Mouse (Mus musculus) cerebellum, adult 18-20 months (tissue): ENCODE measurements around the gene Upp2.

Experiments used
- DNase-seq, 2 experiments: peaks; one replicate each; pipeline ENCODE4 v3.0.0; 2021

The Upp2 gene

DNA sequence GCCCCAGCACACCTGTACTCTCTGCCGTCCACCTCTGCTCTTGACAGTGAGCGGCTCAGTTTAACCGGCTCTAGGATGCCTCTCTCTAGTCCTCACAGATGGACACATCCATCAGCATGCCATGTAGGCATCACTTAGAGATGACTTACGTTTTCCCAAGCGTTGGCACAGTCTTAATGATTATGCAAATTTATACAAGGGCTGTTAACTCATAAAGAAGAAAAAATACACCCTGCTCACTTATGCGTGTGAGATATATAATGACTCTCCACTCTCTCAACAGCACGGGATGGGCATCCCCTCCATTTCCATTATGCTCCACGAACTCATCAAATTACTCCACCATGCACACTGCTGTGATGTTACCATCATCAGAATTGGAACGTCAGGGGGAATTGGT is 206.7 kb downstream of the Upp2 start:
- DNase-seq = no peak

DNA sequence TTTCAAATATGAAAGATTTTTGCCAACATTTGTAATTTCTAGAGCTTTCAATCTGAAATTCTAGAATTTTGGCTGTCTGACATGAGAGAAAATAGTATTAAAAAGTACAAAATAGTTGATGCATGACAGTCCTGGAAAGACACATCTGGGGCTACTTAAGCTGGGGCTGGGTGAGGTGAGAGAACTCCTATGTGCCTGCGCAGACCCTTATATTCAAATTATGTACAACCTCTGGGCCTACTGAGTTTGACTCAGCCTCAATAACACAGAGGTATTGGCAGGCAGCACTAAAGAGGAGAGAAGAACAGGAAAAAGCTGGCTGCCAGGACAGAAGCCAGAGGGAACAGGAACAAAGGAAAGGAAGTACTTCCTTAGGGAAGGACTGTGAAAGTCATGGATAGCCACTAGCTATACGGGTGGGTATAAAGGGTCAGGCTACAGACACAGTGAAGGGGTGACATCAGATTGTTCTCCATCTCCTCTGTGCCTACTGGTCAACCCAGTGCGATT is 211.9 kb downstream of the Upp2 start:
- no peak for DNase-seq

DNA sequence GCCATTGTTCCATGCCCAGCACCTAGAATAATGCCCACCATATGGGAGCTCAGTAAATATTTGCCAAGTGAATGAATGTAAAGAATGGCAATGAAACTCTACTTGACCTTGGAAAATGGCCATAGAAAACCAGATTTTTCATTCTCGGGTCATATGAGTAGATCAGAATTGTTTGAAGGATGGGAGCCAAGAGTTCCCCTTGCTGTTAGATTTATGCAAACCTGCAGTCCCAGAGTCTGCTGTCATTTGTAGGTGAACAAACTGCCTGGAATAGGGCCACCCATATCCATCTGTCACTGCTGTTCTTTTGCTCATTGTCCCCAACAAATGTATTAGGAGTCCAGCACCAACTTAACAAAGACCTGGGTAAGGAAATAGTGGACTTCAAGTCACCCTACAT is 216.4 kb downstream of the Upp2 start:
- DNase-seq = peak; percentile 80 to 88

DNA sequence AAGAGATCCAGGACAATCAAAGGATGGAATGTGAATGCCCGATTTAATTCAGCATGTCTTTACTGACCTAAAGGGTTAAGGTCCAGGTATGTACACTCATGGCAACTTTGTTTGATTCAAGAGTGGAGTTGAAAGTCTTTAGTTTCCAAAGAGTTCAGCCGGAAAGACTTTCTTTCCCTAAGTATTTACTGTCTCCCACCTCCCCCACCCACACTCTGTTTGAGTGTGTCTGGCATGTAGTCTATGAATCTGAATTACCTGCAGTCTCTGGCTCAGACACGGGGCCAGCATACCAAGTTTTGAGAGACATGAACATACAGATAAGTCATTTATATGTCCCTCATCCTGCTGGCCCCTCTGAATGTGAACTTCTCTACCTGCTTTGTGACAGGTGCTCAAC is 219.1 kb downstream of the Upp2 start:
- no peak for DNase-seq

DNA sequence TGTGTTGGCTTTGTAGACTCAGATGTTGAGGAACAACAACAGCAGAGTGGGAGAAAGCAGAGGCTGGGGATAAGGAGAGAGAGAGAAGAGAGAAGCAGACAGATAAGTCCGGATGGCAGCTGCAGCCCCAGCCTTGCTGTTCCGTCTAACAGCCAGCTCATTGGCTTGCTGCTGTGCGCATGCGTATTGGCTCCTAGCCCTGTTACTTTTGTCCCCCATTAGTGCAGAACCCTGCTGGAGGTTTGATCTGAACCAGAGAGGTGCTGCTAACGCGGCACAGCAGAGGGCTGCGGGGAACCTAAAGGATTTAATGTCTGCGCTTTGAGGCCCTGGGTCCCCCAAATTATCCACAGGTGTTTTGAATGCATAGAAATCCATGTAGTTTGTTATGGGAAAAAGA is 219.6 kb downstream of the Upp2 start:
- no peak for DNase-seq

DNA sequence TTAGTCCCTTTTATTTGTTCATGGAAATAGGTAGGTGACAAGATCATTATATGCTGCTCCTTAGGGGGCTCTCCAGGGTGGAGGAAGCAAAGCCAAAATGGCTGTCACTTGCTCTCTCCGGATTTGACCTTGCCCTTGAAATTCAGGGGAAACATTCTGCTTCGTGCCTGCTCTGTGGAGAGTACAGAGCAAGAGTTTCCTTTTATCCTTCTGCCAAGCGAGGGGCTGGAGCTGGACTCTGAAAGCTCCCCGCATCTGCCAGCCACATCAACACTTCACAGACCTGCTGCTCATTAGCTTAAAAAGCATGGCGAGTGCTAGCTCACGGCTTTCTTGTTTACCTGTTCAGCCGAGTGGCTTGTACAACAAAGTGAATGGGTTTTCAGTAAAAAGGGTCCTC is 220.3 kb downstream of the Upp2 start:
- no peak for DNase-seq

DNA sequence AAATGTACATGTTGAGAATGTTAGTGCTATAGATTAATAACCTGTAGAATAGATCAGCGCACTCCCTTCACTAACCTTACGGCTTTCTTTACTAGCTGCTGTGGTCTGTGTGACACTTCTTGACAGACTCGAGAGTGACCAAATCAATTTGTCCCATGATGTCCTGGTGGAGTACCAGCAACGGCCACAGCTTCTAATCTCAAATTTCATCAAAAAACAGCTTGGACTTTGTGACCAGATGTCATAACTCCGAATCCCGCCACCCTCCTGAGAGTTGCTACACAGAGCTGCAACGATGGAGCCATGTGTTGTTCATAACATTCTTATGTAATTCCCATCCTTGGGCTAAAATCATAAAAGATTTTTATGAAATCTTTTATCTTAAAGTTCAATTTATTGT is 222.8 kb downstream of the Upp2 start:
- DNase-seq = no peak

DNA sequence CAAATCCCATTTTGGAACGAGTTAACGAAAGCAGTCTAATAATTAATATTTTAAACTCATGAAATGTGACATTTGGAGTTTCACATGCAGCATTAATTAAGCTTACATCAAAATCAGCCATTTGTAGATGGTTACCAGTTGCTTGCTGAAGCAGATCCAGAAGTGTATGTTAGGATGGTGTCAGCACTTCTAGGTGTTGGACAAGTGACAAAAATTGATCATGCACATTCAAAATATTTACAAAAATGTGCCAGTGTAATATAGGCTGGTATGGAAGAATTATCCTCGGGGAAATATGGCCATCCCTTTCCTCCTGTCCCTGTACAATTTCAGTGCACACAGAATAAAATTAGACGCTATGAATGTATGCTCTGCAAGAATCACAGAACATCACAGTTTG is 223.3 kb downstream of the Upp2 start:
- no peak for DNase-seq

DNA sequence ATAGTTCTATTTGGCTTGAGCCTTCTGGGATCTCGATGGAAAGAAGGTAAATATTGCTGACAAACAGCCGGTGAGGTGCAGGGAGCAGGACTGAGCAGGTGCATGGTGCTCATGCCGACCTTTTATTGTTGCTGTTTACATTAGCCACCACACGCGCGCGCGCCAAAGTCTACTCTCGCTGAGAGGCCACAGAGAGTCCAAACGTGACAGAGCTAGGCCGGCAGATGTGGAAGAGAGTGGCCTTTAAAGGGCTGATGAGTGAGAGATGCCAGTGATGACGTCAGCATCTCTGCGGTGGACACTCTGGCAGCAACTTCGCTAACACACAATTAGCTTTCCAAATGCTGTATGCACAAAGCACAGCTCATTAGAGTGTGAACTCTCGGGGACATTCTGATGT is 227.4 kb downstream of the Upp2 start:
- DNase-seq = no peak

DNA sequence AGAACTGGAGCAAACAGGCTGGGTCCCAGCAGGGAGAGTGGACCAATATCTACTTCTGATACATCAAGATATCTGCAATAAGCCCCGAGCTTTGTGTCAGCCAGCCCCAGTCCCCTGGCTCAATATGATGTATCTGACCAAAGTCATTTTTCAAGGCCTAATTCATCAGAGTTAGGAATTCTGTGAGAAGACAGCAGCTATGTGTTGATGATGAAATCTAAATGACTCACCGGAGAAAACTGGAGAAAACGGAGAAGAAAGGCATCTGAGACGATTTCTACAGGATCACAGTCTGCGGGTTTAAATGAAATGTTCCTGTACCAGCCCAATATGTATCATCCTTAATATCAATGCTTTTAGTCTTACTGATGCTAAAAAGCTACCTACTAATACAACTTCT is 228.3 kb downstream of the Upp2 start:
- no peak for DNase-seq

DNA sequence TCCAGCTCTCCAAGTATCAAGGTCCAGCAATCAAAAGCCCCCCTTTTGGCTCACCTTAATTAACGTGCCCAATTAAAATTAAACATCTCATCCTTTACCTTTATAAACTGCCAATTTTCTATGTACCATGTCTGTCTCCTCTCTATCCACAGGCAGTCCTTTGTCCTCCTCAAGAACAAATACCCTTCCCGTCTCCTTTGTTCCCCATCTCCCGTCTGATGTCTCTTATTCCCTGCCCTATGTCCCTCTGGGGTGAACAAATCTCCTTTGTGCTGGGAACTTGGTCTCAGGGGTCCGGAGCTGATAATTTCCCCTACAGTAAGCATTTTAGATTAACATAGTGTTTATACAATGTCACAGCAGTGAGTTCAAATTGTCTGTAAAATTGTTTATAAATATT is 230.4 kb downstream of the Upp2 start:
- DNase-seq = no peak

DNA sequence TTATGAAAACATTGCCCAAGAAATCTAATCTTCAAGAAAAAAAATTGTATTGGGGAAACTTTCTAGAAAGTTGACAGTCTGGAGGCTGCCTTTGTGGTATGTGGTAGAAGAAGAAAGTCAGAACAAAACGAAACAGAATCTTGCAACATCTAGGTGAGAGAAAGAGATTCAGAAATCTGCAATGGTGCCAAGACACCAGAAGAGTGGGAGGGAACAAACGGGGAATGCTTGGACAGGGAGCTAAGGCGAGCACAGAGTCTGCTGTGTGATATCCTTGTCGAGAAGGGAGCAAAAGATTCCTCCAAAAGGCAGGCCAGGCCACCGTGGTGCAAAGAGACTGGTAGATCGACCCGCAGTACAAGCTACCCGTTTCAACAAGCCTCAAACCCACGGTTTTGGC is 232.0 kb downstream of the Upp2 start:
- DNase-seq = no peak

DNA sequence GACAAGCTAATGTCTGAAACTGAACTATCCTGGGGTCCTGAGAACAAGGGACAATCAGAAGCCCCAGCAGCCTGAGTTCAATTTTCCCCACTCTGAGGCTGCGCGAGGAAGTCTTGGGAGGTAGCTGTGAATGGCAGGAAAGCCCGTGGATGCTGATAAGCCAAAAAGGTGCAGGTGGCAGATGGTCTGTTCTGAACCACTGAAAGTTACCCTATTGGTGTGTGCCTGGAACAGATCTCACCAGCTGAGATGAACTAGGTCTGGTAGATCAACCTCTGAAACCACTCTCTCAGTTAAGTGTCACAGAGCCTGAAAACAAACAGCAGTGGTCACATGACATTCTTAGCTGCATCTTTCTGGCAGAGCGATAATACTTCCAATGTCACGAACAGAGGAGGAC is 232.5 kb downstream of the Upp2 start:
- peak; percentile 24 to 47 for DNase-seq

DNA sequence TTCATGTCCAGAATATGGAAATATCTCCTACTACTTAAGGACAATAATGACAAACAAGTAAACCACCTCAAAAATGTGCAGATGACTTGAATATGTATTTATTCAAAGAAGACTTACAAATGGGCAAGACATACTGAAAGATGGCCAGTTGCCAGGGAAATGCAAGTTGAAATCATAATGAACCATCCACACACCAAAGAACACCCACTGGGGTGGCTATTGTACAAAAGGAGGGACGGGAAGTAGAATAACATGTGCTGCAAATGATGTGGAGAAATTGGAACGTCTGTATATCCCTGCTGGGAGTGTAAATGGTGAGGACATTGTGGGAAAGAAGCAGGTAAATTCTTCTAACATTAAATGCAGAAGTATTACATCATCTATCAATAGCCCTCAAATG is 245.8 kb downstream of the Upp2 start:
- no peak for DNase-seq

DNA sequence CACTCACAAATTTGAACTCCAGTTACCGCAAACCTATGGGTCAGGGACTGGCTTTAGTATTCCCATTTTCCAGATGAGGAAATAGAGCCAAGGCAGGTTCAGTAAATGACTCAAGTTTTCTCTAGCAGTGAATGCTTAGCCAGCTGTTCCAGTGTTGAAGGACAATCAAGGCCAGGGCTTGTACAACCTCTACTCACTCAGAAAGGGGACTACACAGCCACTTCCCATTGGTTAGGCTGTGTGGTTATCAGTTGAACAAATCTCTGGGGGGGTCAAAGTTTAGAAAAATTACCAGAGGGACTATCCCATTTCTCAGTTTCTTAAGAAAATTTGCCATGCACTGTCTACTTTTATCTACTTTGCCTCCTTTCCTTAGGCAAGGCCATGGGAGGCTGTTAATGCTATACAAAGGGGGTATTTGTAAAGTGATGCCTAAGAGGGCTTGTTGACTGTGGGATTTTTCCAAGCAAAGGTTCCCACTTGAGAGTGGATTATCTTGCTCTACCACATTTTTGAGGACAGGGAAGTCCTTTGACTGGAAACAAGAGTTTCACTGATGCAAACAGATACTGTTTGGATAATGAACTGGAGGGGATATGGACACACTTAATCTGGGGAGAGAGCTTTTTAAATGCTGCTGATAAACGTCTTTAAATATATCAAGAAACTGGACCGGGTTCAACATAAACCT is 262.0 kb downstream of the Upp2 start:
- DNase-seq = no peak

DNA sequence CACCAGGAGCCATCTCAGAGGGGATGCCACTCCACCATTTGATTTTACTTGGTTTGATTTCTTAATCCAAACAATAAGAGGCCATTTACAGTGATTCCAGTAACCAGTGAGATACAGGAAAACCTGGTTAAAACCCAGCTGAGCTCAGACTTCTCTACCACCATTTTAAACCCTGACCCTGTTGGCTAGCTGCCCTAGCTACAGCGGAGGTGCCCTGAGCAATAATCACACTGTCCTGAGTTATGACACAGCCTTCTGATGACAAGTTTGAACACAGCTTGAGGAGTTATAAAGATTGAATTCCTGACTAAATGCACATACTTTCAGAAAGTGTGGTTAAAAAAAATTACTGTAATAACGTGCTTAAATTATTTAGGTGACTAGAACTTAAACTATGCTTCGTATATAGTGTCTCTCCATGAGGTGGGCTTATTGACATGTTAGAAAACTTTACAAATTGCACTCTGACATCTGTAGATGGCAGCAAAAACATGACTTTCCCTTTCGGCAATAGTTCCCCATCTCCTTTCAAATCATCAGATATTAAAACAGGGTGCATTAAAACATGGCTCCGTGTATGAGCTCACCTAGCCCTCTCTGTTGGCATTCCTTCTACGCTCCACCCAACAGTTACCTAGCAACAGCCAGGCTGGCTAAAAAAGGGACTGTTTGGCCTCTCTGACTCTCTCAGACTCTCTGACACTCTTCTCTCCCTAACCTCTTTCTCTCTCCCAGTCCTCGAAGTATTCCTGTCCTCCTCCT is 263.1 kb downstream of the Upp2 start:
- DNase-seq = peak in 1 of 2 experiments; percentile 6

DNA sequence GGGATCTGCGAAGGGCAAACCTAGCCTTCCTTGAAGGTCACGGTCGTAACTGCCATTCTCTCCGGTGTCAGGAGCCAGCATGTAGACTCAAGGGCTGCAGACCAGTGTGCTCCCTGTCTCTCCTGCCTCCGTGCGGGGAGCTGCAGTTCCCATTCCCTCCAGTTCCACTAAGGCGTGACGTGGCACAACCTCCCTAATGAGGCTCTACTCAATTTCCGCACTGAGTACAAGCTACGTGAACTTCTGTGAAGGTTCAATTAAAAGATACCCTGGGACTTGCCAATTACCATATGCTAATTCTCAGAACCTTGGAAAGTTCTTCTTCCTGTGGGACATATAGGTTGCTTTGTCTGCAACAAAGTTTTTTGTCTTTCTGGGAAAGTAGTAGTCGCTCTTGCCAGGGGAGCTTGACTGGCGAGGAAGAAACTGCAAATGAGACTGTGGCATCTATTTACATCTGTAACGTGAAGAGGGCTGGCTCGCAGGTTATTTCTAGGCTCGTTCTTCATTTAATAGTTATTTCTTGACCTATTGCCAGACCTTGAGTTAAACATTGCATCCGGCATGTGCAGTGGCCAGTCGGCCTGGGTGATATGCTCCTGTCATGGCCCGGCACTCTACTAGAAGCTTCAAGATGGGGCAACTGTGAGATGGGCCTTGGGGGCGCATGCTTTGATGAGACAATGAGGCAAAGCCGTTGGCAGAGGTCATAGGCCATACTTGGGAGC is 265.3 kb downstream of the Upp2 start:
- no peak for DNase-seq

DNA sequence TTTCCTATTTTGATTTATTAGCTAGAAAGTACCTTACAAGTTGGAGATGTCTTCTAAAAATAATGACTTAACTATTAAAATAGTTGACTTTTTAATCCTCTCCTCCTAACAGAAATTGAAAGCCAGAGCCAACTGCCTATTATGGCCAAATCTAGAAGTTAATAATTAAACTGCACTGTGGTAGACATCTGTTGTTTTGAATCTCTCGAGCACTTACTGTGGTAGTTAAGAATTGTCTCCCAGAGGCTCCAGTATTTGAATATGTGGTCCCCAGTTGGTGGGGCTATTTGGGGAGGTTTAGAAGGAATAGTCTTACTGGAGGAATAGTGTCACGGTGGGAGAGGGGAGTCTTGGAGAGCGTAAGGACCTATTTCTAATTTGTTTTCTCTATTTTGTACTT is 273.9 kb downstream of the Upp2 start:
- DNase-seq = no peak

DNA sequence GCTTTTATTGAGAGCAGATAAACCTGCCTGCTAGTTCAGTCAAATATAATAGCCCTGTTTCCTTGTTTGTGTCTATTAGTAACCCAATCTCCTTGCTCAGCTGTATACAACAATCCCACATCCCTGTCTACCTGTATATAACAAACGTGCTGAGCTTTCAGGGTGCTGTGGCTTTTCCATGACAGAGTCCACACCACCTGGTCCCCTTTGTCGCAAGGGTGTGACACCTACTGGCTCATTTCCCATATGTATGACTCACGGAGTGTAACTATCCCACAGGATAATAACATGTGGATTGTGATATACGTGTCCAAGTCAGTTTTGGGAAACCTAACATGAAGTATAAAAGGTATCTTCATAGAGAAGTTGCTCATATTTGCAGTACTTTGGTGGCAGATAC is 275.3 kb downstream of the Upp2 start:
- DNase-seq = no peak
